Mouse (Mus musculus): ENCODE measurements around the gene Flad1. TPM values are rescaled to one million over a fixed set of nuclear protein-coding genes. Genes with fewer than 3 reads are reported as not detected.

Flad1 gene
- polyA plus RNA-seq, 1 experiment from 2014 or later: 32.2 TPM

DNA sequence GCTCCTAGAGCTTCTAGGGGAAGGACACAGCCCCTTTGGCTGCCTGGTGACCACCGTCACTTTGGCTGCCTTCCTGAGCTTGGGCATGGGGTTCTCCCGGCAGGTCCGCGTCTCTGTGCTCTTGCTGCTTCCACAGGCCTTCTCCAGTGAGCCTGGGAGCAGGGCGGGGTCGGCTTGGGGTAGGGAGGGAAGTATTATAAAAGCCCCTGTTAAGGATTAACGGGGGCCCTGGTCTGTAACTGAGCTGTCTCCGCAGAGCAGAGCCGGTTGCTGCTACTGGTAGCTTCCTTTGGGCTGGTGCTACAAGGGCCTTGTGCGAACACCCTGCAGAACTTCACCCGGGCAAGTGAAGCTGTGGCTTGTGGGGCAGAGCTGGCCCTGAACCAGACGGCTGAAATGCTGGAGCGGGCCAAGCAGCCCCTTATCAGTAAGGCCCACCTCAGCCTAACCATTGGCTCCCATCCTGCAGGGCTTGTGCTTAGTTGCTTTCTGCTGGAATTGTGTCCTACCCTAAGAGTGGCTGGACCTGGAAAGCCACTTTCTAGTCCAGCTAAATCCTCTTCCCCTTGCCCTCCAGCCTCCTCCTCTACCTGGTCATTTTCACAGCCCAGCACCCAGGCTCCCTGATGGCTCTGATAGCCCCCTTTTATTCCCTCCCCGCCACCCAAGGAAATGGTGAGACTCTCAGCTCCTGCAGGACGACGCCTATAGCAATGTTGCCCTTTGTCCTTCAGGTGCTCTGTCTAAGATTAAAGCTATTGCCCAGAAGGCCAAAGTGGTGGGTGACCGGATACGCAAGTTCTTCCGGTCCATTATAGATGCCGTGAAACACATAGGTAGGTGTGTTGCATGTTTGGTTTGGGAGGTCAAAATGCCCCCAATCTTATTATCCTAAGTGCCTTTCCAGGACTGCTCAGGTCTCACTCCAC is 45.9 kb downstream of the Flad1 start:
- WGBS: 79% methylated on average over 20 of the region's 20 CpGs
- H3K27ac ChIP-seq: no peak overlapping the region
- H3K4me1 ChIP-seq: peaks cover 5% of the 10 kb centered on the region; the same call in 1 of the 2 replicates

DNA sequence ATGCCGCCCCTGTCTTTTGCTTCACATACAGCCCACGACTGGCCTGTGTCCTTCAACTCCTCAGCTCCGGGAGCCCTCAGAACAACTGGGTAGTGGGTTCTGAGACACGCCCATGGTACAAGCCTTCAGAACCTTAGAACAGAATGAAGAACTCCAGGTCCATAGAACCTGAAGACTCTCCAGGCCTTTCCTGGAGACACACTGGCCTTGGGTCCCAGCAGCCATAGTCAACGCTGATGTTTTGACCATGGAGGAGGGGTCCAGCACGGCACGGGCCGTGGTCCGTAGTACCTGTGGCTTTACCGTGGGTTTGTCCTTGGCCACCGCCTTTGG is 46.6 kb downstream of the Flad1 start, which contains the start of gene Dcst1:
TSS of gene Dcst1 (minus strand) at position 101 of the 333 bp plus-strand sequence.
- no peak within 1 kb of the TSS for H3K9ac ChIP-seq
- H3K36me3 ChIP-seq (replicated peaks): no peaks in the 10 kb centered on the region
- no peak for ATAC-seq (ENCODE audit: low FRiP score)
- H3K27me3 ChIP-seq: 0 out of 2 replicates have a peak, but pooled peaks cover 10% of the 10 kb centered on the region
- no peak within 1 kb of the TSS for H3K4me3 ChIP-seq (replicated peaks)
- H3K4me1 ChIP-seq: peaks cover 5% of the 10 kb centered on the region; the same call in 1 of the 2 replicates
- 79% methylated on average over 11 of the region's 11 CpGs for WGBS
- no peak within 1 kb of the TSS for H3K27ac ChIP-seq
- no peaks in the 10 kb centered on the region for H3K9me3 ChIP-seq
- H3K4me2 ChIP-seq: no peak within 1 kb of the TSS

More for the DNA sequence above, 45.9 kb downstream of the Flad1 start:
- Histone ChIP-seq H3K4me2 (no peak overlapping the region), H3K27me3 (0 out of 2 replicates have a peak, but pooled peaks cover 10% of the 10 kb centered on the region), H3K9ac (no peak overlapping the region), H3K36me3 (replicated peaks) (no peaks in the 10 kb centered on the region), H3K9me3 (no peaks in the 10 kb centered on the region), H3K4me3 (replicated peaks) (no peak overlapping the region)
- no peak for ATAC-seq (ENCODE audit: low FRiP score)

DNA sequence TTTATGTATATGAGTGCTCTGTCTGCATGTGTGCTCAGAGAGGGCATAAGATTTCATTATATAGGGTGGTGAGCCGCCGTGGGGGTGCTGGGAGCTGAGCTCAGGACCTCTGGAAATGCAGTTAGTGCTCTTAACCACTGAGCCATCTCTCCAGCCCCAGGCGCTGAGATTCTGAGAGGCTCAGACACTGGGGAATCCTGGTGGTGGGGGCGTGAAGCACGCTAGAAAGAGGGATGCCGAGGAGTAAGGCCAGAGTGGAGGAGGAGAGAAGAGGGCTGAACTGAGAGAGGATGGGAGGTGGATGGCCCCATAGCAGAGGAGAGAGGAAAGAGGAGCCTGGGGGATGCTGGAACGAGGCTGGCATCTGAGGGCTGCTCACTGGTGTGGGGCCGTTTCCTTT is 47.0 kb downstream of the Flad1 start:
- Histone ChIP-seq H3K4me3 (replicated peaks) (no peak overlapping the region), H3K4me2 (no peak overlapping the region), H3K4me1 (peaks cover 5% of the 10 kb centered on the region; the same call in 1 of the 2 replicates), H3K9me3 (no peaks in the 10 kb centered on the region), H3K27ac (no peak overlapping the region), H3K36me3 (replicated peaks) (no peaks in the 10 kb centered on the region), H3K9ac (no peak overlapping the region), H3K27me3 (0 out of 2 replicates have a peak, but pooled peaks cover 10% of the 10 kb centered on the region)
- no peak for ATAC-seq (ENCODE audit: low FRiP score)
- WGBS: 54% methylated on average over 8 of the region's 8 CpGs

DNA sequence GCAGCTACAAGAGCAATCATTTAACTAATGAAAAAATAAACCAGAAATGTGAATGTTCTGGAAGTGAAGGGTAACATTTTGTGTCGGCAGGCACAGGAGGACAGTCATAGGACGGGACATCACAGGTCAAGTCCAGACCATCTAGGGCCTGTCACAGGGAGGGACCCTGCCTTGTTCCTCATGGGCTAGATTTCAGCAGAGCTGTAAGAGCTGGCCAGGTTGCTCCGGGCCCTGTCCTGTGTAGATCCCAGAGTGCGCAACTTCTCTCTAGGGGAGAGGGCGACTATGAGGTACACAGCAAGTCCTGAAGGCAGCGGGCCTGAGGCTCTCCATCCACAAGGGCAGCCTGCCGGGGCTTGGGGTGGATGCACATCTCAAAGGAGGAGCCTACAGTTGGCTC is 50.0 kb downstream of the Flad1 start, which contains the start of gene Dcst2:
TSS of gene Dcst2 (plus strand) at position 301 of the 400 bp plus-strand sequence.
- Histone ChIP-seq H3K4me1 (peaks cover 5% of the 10 kb centered on the region; the same call in 1 of the 2 replicates), H3K27me3 (peaks cover 4% of the 10 kb centered on the region; the same call in 1 of the 2 replicates), H3K36me3 (replicated peaks) (no peaks in the 10 kb centered on the region), H3K4me3 (replicated peaks) (no peak within 1 kb of the TSS), H3K27ac (no peak within 1 kb of the TSS), H3K9ac (peak within 1 kb of the TSS; percentile 4; the same call in 1 of the 2 replicates), H3K4me2 (no peak within 1 kb of the TSS), H3K9me3 (no peaks in the 10 kb centered on the region)
- ATAC-seq (ENCODE audit: low FRiP score): no peak
- WGBS: 81% methylated on average over 7 of the region's 7 CpGs

DNA sequence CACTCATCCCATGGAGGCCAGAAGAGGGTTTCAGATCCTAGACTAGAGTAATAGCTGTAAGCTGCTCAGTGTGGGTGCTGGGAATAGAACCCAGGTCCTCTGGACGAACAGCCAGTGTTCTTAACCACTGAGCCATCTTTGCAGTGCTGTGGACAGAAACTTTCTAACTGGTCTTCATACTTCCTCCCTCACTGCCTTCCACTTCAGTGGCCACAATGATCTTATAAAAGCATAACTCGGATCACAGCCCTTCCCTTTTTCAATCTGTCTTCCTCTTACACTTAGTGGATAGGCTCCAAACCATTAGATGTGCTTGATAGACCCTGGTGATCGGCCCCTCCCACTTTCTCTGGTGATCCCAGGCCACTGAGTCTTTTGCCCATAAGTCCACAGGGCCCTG is 51.4 kb downstream of the Flad1 start:
- H3K27me3 ChIP-seq: peaks cover 2% of the 10 kb centered on the region; the same call in 1 of the 2 replicates
- no peak overlapping the region for H3K27ac ChIP-seq
- WGBS: 85% methylated on average over 3 of the region's 3 CpGs
- no peak overlapping the region for H3K4me2 ChIP-seq
- H3K4me3 ChIP-seq (replicated peaks): no peak overlapping the region
- no peaks in the 10 kb centered on the region for H3K9me3 ChIP-seq
- no peak overlapping the region for H3K9ac ChIP-seq
- ATAC-seq (ENCODE audit: low FRiP score): no peak
- H3K4me1 ChIP-seq: peaks cover 6% of the 10 kb centered on the region; the same call in 1 of the 2 replicates
- H3K36me3 ChIP-seq (replicated peaks): no peaks in the 10 kb centered on the region

DNA sequence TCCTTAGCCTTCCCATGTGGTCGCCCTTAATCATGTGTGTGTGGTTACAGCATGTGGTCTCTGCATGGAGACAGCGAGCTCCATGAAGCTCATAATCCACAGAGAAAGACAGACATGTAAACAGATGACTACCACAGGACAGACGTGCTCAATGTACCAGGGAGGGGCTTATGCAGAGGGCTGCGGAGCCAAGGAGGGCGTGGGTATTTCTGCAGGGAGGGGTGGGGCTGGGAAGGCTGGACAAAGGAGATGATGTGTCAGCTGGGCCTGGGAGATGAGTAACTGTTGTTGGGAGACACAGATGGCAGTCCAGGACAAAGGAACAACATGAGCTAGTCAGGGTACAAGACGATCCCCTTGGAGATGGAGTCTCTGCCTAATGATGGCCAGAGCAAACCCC is 52.0 kb downstream of the Flad1 start:
- WGBS: 79% methylated on average over 6 of the region's 6 CpGs
- Histone ChIP-seq H3K27ac (no peak overlapping the region), H3K27me3 (peaks cover 5% of the 10 kb centered on the region; the same call in 1 of the 2 replicates), H3K4me3 (replicated peaks) (no peak overlapping the region), H3K36me3 (replicated peaks) (no peaks in the 10 kb centered on the region), H3K4me2 (no peak overlapping the region), H3K4me1 (peaks cover 5% of the 10 kb centered on the region; the same call in 1 of the 2 replicates), H3K9me3 (no peaks in the 10 kb centered on the region), H3K9ac (no peak overlapping the region)
- ATAC-seq (ENCODE audit: low FRiP score): no peak

DNA sequence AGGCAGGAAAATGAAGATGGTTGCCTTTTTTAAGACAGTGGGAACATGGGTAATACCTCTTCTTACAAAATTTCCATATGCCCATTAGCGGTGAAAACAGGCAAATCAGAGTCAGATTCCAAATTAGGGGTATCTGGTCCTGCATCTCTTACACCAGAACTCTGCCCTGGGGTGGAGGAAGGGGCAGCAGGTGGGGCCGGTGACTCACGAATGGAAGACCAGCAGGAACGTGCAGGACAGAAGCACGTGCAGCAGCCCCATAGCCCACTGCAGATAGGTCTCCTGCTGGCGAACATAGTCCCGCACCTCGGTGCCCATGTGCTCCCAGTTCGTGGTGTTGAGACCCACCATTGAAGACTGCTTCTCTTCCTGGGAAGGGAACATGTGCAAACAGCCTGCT is 55.6 kb downstream of the Flad1 start:
- 76% methylated on average over 9 of the region's 9 CpGs for WGBS
- H3K4me2 ChIP-seq: no peak overlapping the region
- H3K27me3 ChIP-seq: peaks cover 29% of the 10 kb centered on the region
- no peaks in the 10 kb centered on the region for H3K36me3 ChIP-seq (replicated peaks)
- no peak for ATAC-seq (ENCODE audit: low FRiP score)
- no peak overlapping the region for H3K4me3 ChIP-seq (replicated peaks)
- no peak overlapping the region for H3K9ac ChIP-seq
- H3K9me3 ChIP-seq: no peaks in the 10 kb centered on the region
- H3K27ac ChIP-seq: no peak overlapping the region
- 0 out of 2 replicates have a peak, but pooled peaks cover 5% of the 10 kb centered on the region for H3K4me1 ChIP-seq

DNA sequence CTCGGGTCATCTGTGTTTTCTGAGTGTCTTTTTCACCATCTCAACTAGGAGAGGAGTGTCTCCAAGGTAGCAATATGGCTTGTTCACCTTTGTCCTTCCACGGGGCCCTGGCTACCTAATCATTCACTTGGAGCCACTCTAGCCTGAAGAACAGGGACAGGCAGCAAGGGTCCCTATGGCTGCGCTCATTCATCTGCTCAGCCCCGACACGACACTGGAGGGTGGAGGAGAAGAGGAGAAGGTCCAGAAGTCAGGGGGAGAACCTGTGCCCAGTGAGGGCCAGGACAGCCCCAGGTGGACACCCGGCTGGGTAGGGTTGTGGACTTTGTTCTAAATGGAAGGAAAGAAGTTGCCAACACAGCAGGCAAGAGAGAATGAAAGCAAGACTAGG is 56.2 kb downstream of the Flad1 start:
- no peak overlapping the region for H3K27ac ChIP-seq
- 88% methylated on average over 6 of the region's 6 CpGs for WGBS
- no peak for ATAC-seq (ENCODE audit: low FRiP score)
- no peak overlapping the region for H3K4me2 ChIP-seq
- H3K36me3 ChIP-seq (replicated peaks): no peaks in the 10 kb centered on the region
- no peak overlapping the region for H3K9ac ChIP-seq
- H3K9me3 ChIP-seq: no peaks in the 10 kb centered on the region
- H3K4me1 ChIP-seq: peaks cover 6% of the 10 kb centered on the region; the same call in 1 of the 2 replicates
- peaks cover 33% of the 10 kb centered on the region for H3K27me3 ChIP-seq
- no peak overlapping the region for H3K4me3 ChIP-seq (replicated peaks)

DNA sequence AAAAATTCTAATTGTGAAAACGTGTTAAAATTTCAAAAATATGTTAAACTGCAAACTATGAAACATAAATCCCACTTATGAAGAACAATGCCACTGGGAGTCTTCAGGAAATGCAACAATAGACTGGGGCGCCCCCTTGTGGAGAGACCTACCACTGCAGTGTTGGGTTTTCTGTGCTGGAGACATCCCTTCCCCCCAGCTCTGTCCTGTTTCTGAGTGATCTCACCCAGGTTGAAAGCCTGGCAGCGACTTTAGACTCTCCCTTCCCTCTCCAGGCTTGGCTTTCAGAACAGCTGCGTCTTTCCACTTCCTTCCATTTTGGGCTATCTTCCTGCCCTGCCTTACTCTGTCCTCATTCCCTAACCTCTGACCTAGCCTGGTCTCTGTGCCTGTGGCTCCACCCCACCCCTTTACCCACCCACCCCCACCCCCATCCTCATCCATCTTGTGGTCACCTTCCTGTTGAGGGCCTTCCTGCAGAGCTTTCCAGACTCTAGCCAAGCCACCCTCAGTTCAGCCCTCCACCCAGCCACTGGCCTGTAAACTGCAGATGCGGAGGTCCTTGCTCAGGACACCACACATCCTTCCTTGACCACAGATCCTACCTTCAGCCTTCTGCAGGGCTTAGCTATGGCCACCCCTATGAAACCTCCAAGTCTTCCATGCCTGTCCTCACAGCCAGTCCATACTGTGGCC is 56.7 kb downstream of the Flad1 start:
- no peak overlapping the region for H3K4me2 ChIP-seq
- H3K4me1 ChIP-seq: peaks cover 10% of the 10 kb centered on the region
- peaks cover 34% of the 10 kb centered on the region for H3K27me3 ChIP-seq
- H3K36me3 ChIP-seq (replicated peaks): no peaks in the 10 kb centered on the region
- no peak overlapping the region for H3K4me3 ChIP-seq (replicated peaks)
- H3K27ac ChIP-seq: no peak overlapping the region
- ATAC-seq (ENCODE audit: low FRiP score): no peak
- no peaks in the 10 kb centered on the region for H3K9me3 ChIP-seq
- no peak overlapping the region for H3K9ac ChIP-seq
- 19% methylated on average over 5 of the region's 5 CpGs for WGBS

DNA sequence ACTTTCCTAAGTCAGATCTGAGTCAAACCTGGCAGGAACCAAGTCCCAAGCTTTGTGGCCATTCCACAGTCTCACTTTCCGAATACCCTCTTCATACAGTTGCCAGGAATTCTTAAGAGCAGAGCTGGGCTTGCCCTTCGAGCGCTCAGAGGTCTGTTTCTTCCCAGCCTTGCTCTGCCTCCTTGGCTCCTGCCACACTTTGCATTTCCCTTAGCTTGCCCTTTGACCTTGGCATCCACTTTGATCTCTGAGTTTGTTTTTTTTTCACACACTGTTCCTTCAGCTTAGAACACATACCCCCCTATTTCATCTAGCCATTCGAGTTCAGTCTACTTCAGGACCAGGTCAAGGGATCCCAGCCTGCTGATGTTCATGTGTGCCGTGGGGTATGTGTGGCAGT is 60.4 kb downstream of the Flad1 start:
- peaks cover 49% of the 10 kb centered on the region for H3K27me3 ChIP-seq
- H3K4me3 ChIP-seq (replicated peaks): no peak overlapping the region

More for the DNA sequence above, 60.4 kb downstream of the Flad1 start:
- ATAC-seq (ENCODE audit: low FRiP score): no peak
- no peak overlapping the region for H3K27ac ChIP-seq
- H3K9me3 ChIP-seq: no peaks in the 10 kb centered on the region
- no peaks in the 10 kb centered on the region for H3K36me3 ChIP-seq (replicated peaks)
- no peak overlapping the region for H3K4me2 ChIP-seq
- WGBS: 80% methylated on average over 5 of the region's 5 CpGs
- peaks cover 23% of the 10 kb centered on the region for H3K4me1 ChIP-seq
- no peak overlapping the region for H3K9ac ChIP-seq
